Mouse (Mus musculus) right cerebral cortex, postnatal 14 days (tissue): ENCODE measurements at regions not wholly inside any gene's neighbourhood (a gene's known extent, or its start where the extent isn't known, plus 50 kb on each side); places are given as distances from the start of the nearest gene placed in this dataset.
"Not testable (repeated sequence)": the region's sequence is repeated elsewhere in the genome, so short reads cannot be mapped to it uniquely, and the experiment has no call there.

Source experiments
- DNase-seq: peaks from one replicate; pipeline ENCODE4 v3.0.0; 2022

DNA sequence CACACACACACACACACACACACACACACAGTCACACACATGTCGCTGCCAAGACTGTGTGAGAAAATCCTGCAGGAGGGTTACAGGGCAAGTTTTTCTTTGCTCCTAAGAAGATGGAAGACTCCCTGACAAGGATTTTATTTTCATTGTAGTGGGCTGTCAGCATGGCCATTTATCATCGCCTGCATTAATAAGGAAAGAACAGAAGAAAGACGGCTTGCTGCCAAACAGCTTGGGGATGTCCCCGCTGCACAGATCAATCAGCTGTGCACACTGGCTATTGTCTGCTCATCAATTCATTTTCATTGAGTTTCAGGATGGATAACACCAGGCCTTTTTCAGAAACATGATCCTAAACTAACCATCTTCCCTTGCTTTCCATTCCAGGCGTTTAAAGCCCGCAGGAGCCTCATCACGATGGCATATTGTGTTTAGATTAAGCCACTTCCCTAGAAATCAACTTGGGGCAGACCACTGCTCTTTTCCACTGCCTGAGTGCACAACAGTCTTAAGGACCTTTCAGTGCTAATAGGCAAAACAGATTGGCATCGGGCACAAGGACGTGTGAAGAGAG lies 213.1 kb upstream of the Crbn start:
- no peak for DNase-seq

DNA sequence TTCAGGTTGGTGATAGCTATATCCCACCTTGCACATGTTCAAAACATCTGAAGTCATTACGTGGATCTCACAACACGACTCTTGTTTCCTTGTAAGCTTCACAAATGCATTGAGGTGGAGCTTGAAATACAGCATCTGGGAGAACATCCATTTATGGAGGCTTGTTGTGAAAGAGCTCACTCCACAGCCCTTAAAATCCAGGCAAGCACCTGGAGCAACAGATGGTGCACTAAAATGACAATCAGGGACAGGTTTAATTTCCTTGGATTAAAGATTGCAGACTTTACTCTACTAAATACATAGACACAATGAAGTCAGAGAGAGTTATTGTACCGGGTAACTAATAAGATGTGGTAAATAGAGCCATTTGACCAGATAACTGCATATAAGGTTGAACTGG lies 219.2 kb upstream of the Crbn start:
- no peak for DNase-seq

DNA sequence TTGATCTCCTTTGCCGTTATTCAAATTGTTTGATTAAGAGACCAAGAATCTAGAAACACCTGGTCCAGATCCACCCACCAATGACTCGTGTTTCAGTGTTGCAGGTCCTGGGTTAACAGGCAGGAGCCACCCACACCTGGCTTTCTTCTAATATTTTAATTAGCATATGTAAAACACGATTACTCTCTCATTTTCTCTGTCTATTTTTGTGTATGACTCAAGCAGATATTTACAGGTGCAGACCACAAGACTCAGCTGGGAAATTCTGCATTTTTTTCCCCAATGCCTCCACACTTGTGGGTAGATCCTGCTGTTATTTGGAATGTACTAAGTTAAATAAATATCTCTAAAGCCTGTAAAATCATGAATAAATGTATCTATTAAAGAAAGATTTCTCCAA lies 245.3 kb upstream of the Crbn start:
- no peak for DNase-seq

DNA sequence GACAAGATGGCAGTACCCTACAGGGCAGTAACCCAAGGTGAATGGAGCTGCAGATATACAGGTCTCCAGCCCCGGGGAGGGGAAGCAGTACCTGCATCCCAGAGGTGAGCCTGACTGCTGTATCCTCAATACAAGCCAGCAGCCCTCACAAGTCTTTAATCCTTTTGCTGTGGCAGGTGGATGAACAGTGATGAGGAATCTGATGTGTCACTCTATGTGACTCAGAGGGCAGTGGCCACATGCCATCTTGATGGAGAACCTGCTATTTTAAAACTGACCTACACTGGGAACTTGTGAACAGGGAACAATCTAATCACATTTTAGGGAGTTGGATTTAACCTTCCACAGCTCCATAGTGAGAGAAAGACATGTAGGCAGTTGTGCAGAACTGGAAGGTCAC lies 251.7 kb upstream of the Crbn start:
- DNase-seq, result no peak

DNA sequence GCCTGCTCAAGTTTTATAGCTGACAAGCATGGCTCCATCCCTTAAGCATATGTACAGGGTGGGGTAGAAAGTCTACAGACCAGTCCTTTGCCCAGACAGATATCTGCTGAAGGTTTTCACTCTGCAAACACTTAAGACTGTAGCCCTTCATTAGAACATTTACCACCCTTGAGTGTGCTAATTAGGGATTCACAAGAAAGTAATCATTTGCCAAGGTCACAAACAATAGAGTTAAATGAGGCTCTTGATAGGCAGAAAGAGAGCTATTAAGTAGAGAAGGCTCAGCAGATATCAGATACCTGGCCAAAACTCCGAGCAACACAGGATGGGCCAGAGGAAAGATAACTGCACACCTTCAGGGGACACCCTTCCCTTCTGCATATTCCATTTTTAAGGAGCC lies 252.3 kb upstream of the Crbn start:
- DNase-seq, result no peak

DNA sequence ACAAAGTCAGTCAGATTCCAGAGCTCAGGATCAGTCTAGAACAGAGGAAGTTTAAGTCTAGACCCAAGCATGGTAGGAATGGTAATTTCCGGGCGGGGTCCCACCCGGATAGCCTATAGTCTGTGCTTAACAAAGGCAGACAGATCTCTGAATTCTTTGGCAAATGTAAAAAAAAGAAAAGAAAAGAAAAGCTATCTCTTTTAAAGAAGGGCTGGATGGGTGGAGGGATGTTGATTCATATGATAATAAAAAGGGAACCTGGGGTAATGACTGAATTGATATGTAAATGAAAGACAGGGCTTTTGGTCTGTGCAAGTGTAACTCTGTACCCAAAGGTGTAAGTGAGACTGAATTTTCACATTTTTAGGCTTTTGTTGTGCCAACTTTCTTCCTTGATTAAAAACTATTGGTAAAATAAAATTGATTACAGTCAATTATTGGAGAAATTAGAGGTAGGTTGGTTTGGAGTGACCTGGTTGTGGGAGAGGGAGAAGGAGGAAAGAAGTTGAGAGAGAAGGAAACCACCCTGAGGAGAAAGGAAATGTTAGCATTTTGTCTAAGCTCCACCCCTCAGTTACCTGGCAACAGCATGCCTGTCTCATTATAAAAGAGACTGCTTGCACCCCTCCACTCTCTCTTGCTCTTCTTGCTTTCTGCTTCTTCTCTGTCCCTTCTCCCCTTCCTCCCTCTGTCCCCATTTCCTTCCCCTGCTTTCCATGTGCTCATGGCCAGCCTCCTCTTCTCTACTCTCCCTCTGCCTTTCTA lies 259.3 kb upstream of the Crbn start:
- DNase-seq, result no peak

DNA sequence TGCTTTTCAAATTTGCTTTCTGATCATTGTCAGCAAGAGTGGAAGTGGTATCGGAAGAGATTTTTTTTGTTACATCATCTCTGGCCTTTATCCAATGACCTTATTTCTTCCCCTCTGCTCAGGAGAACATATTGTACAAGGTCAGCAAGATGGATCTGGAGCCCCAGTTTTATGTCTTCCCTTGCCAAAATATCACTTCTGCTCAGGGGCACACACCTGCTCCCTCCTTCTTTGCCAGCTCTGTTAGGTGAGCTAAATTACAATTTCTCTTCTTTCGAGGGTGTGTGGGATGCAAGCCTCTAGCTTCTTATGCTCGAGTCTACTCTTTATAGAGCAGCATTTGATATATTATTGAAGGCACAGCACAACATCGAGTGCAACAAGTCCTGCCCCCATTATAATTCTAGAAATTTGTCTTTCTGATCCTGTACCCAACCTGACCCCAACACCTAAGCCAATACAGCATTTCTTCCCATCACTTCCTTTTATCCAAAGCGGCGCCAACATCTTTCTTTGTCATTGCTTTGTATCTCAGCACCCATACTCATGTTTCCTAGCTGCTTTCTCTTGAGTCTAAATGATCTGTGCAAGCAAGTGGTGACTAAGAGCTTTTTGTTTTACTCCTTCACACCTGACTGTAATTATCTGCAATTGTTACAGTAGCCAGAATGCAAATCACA lies 263.1 kb upstream of the Crbn start:
- DNase-seq, result no peak

DNA sequence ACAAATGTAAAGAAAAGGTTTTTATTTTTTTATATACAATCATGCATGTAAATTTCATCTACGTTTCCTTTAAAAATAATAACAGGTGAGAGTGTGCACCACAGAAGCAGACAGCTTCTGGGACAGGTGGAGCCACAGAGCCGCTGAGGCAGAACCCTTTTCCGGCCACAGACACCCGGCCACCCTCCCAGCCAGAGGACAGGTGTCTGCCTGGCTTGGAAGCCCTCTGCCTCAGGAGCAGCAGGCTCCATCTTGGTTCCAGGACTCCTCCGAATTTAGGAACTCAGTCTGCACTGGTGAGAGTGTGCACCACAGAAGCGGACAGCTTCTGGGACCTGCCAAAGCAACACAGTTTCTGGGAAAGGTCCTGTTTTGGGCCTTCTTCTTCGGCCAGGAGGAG lies 270.6 kb upstream of the Crbn start:
- no peak for DNase-seq

DNA sequence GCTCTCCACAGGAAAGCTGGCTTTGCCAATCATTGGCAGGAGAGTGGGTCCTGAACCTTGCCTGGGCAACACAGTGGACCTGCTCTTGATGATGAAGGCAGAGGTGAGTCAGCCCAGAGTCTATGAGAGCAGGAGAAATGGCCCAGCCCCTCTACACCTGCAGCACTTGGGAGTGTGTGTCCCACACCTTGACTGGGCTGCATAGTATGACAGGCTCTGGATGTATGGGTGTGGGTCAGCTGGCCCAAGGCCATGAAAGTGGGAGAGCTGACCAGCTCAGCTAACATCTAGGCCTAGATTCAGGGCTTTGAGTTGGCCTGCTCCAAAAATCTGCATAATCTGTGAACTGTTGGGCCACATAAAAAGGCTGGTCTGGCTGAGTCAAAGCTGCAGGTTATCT lies 292.7 kb upstream of the Crbn start:
- no peak for DNase-seq

DNA sequence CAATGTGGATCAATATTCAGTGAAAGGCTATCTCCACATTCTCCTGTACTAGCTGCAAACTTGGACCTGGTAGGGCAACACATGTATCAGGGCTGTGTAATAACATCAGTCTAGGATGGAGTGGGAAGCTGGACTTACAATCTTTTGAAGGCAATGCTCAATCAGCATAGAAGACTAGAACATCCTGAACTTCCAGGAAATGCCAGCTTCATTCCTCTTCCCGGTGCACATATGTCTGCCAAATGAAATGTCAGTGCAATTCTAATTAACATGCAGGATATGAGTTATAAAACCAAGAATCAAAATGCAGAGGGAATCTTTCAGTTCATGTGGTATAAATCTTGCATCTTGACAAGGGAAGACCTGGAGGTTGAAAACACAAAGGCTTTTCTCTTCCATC lies 328.8 kb upstream of the Crbn start:
- no peak for DNase-seq

DNA sequence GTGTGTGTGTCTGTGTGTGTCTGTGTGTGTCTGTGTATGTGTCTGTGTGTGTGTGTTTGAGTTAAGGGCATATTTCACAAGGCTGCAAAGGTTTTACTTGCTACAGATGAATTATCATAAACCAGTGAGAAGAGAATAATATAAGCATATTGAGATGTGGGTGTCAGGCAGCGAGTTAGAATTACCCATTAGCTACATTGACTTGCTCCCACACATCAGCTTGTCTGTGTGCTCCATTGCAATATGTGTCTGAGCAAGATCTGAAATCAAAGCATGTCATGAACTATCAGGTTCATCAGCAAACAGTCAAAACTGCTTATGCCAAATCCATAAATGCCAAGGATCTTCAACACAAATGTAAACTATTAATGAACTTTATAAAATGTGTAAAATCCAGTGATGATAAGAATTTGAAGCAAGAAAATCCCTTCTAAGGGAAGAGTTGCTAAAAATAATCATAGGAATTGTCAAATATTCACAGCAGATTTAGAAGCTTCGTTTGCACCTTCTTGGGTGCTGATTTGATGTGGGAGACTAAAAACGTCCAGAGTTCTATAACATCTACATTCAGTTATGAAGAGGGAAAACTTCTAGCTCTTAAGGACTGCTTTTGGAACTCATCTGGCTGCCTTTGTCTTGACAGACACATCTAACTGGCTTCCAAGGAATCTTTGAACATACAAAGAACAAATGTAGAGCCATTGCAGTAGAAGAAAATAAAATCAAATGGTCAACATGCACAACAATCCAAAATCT lies 361.7 kb upstream of the Lrrn1 start:
- no peak for DNase-seq

DNA sequence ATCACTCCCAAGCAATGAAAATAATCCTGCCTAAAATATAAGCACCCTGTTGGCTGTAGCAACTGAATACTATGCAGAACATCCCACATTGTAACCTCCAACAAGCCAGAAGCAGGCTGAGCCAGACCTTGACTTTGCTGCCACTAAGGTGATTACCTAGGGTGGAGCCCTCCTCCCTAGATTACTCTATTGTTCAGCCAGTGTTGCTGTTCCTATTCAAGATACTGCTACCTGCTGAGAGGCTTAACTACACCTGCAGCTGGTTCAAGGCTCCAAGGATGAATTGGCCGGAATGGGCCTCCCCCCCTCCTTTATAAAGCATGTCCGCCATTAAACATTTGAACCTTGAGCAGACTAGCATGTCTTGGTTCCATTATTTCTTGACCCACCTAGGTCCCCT lies 311.3 kb upstream of the Lrrn1 start:
- no peak for DNase-seq

DNA sequence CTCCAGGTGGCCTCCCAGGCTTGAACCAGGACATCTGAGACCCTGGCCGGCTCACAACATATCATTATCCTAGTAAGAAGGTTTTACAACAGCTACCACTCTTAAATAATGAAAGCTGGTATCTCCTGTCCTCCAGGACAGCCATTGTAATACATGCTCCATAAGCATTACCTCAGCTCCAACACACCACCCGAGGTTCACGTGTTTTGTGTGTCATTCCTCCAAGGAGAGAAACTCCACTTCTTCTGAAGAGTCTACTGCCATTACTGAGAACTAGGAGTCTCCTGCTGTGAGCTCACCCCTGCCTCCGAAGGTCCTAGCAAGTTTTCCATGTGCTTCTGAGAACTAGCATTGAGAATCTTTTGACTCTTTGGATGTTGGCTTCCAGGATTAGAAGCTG lies 310.8 kb upstream of the Lrrn1 start:
- DNase-seq, result no peak

DNA sequence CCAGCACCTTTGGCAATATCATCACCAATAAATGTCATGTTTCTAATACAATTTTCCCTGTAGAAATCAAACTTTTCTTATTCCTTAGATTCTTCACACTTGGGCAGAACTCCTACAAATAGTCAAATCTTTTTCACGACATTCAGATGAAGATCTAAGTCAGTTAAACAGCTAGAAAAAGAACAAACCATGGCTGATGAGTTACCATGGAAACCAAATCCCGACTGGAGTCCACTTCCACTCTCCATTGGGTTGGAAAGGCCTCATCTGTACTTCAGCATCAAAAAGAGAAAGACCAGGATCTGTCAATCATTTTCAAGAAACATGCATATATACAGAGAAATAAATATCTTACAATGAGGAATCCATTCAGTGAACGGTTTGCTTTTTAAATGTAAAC lies 307.0 kb upstream of the Lrrn1 start:
- no peak for DNase-seq

DNA sequence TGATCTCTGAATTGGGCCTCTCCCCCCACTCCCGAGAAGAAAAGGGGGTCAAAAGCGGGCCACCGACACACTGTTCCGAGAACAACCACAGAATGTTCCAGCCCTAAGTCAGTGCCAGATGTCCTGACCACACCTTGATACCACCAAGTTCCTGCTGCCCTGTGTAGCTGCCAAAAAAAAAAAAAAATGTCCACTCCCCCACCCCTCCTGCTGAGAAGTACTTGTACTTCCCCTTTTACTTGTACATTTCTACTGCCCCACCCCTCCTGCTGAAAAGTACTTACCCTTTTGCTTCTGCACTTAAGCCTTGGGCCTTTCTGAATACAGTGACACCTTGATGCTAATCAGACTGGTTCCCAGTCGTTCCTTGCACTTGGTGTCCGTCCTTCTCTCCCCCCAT lies 299.7 kb upstream of the Lrrn1 start:
- not testable (repeated sequence) for DNase-seq

DNA sequence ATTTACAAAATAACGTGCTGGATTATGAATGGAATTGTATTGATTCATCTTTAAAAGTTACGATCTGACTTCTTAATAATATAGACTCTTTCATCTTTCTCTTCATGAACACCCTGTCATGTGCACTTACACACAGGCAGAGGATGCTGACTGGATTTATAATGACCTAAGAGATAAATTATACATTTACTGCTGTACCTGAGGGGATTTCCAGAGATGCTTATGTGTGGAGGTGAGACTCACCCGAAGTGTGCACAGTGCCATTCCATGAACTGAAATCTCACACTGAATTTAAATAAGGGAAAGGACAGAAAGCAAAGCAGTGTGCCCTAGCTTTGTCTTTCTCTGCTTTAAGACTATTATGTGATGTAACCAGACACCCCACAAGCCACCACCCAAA lies 291.9 kb upstream of the Lrrn1 start:
- no peak for DNase-seq

DNA sequence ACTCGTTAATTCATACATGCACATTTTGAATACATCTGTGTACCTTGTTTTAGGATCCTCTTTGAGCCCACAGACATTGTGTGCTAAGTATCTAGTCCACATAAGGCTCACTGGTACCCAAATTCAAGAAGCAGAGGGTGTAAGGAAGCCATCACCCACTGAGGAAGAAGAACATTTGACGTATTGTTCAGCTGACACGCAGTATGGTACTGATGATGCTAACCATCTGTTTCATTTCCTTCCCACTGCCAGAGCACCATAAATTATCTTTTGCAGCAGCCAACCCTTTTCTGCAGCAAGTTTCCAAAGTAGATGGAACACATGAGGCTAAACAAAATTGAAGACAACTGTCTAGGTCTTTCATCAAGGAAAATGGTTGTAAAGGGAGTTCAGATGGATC lies 285.6 kb upstream of the Lrrn1 start:
- DNase-seq, result no peak

DNA sequence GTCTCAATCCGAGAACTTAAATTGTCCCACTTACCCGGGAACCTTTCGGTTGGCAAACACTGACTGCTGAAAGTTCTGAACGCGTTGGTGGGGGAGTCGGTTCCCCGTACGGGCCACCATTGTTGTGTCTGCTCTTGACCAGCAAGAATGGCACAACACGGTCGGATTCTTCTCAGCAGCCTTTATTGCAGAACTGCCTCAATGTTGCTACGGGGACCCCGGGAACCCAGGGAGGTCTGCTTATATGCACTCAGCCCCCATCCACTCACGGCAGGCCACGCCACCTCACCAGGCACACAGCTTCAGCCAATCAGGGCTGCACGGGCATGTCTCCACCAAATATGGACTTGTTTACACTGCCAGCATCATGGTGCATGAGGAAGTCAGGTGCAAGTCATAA lies 249.2 kb upstream of the Lrrn1 start:
- DNase-seq, result no peak

DNA sequence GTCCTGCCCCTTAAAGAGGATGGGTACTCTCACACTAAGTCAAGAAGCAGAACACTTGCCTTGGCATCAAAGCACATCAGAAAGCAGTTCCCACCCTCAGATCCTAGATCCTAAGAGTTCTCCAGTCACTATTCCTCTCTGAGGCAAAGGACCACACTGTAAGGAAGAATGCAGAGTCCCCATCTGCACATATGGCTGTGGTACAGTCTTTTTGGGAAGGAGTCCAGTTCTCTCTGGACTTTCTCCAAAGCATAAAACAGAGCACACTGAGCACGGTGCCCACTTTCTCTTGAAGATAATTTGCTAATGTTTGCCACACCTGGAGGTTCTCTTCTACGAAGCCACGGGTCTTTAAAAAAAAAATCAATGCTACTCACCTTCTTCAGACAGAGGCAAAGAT lies 238.7 kb upstream of the Lrrn1 start:
- DNase-seq, result no peak

DNA sequence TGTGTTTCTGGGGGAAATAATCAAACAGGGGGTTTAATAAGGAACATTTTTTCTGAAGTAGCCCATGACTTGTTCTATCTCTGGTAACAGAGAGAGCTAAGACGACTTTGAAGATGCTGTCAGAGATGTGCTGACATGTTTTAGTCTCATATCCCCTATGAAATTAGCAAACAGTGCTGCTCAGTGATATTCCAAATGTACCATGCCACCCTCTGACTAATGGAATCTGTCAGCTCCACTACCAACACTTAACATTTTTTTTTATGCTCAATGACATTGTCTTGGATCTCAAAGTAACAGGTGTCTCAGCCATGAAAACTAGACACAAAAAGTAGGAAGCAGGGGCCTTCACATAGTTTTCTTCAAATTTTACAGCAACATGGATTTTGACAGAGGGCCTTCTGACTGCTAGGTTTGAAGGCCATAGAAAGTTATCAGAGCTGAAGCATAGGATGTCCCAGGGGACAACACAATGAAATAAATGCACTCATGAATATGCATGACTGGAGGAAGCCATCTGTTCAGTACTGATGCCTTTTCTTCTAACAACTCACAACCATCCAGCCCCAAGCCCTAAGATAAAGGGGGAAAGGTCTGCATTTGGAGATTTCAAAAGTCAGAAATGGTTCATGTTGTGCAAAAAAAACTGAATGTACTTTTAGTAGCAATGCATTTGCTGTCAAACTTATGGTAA lies 225.7 kb upstream of the Lrrn1 start:
- no peak for DNase-seq

DNA sequence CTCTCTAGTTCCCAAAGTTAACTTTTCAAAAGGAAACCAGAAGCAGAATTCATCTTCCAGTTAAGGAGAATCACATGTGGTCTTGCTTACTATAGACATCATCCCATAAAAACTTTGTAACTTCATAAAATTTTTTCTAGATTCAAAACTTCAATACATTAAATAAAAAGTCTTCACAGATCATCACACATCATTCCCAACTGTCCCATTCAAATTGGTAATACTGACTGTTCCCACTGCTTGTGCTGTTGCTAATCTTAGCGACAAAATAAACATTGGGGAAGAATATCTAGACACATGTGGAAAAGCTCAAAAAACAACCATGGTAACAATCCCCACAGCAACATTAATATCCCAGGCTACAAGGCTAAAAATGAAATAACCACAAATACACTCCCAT lies 210.0 kb upstream of the Lrrn1 start:
- DNase-seq, result no peak

DNA sequence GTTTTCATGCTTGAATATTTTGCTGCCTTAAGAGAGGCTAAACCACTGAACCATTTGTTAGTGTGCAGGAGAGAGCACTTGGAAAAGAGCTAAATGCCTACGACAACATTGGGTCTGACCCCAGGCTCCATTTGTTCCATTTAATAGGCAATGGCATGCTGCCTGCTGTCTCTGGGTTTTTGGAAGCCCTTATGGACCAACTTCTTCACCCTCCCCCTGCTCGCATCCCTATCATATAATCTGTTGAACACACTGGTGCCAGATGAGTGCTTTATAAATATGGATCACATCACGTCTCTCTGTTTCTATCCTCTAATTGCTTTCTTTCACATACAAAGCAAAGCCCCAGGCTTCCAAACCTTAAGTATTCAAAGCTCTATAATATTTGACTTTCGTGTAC lies 179.1 kb upstream of the Lrrn1 start:
- DNase-seq, result no peak

DNA sequence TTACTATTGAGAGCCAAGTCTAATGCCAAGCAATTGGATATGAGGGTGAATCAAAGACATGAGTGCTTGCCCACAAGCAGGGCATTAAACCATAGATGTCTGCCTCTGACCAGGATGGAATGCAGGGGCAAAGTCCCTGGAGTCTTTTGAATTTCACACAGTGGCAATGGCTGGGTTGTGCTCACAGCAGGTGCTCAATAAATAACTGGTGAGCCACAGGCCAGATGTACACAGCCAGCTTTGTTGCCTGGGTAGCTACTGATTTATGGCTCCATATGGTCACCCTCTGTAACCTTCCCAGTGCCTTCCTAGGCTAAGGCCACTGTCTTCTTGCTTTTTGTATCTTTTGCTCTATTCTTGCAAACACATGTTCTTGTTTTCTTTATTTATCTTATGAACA lies 154.3 kb upstream of the Lrrn1 start:
- DNase-seq, result no peak
